Mouse (Mus musculus): ENCODE measurements around the gene Lrrc14b. TPM values are rescaled to one million over a fixed set of nuclear protein-coding genes. Genes with fewer than 3 reads are reported as not detected.

The Lrrc14b gene
- polyA plus RNA-seq, 1 experiment from 2014 or later = 6.6 TPM

GRCm38 (mm10) chr13:74363176-74363858, 488 bp downstream of the Lrrc14b start:
- WGBS = 52% methylated on average over 13 of the region's 13 CpGs
- Histone ChIP-seq H3K4me3 (ENCODE audit: control insufficient read depth in 1 of 2, insufficient read depth in 1 of 2, low read depth in 1 of 2, low read length in 2 of 2) (peak overlapping the region; percentile 35 to 46), H3K27me3 (ENCODE audit: control insufficient read depth, insufficient read depth, low read length) (no peaks in the 10 kb centered on the region), H3K27ac (replicated peaks in 1 of 2; ENCODE audit: control insufficient read depth in 1 of 2, insufficient read depth in 1 of 2, low read depth in 2 of 2, low read length in 2 of 2) (peak overlapping the region; percentile 94 to 95), H3K9ac (ENCODE audit: low read length) (peak overlapping the region; percentile 74), H3K36me3 (ENCODE audit: control insufficient read depth, insufficient read depth, low read length) (peaks cover 43% of the 10 kb centered on the region), H3K4me1 (ENCODE audit: control insufficient read depth in 2 of 2, insufficient read depth in 2 of 2, low read length in 2 of 2) (peaks cover 12 to 31% of the 10 kb centered on the region in 2 experiments), H3K4me2 (ENCODE audit: low read length) (peak overlapping the region; percentile 77), H3K9me3 (ENCODE audit: control insufficient read depth, low read length) (no peaks in the 10 kb centered on the region)
- ATAC-seq (ENCODE audit: insufficient number of reproducible peaks, insufficient read depth, low FRiP score, low read depth) = peak; percentile 58

DNA sequence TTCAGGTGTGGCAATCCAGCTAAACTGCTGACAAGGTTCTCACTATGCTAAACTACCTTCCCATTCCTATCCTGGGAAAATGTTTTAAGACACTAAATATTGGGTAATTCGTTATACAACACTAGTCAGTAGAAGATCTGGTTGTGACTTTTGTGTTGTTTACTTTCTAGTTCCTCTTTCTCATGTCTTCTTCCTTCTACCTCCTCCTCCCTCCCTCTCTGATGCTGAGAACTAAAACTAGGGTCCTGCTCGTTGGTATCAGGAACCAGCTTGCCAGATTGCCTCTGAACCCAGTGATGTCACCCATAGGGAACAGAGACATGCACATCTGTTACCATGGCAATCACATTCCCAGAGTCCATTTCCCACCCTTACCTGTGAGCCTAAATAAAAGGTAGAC, 1.6 kb downstream of the Lrrc14b start:
- WGBS = 68% methylated on average over 2 of the region's 2 CpGs
- H3K4me1 ChIP-seq (ENCODE audit: control insufficient read depth in 2 of 2, insufficient read depth in 2 of 2, low read length in 2 of 2) = peaks cover 12 to 31% of the 10 kb centered on the region in 2 experiments
- H3K27me3 ChIP-seq (ENCODE audit: control insufficient read depth, insufficient read depth, low read length) = no peaks in the 10 kb centered on the region
- no peak overlapping the region; a peak in 1 of 4 replicates for H3K27ac ChIP-seq (replicated peaks in 1 of 2; ENCODE audit: control insufficient read depth in 1 of 2, insufficient read depth in 1 of 2, low read depth in 2 of 2, low read length in 2 of 2)
- H3K4me2 ChIP-seq (ENCODE audit: low read length) = peak overlapping the region; percentile 77
- peaks cover 54% of the 10 kb centered on the region for H3K36me3 ChIP-seq (ENCODE audit: control insufficient read depth, insufficient read depth, low read length)
- H3K4me3 ChIP-seq (ENCODE audit: control insufficient read depth in 1 of 2, insufficient read depth in 1 of 2, low read depth in 1 of 2, low read length in 2 of 2) = no peak overlapping the region
- no peak for ATAC-seq (ENCODE audit: insufficient number of reproducible peaks, insufficient read depth, low FRiP score, low read depth)
- no peaks in the 10 kb centered on the region for H3K9me3 ChIP-seq (ENCODE audit: control insufficient read depth, low read length)
- no peak overlapping the region for H3K9ac ChIP-seq (ENCODE audit: low read length)

DNA sequence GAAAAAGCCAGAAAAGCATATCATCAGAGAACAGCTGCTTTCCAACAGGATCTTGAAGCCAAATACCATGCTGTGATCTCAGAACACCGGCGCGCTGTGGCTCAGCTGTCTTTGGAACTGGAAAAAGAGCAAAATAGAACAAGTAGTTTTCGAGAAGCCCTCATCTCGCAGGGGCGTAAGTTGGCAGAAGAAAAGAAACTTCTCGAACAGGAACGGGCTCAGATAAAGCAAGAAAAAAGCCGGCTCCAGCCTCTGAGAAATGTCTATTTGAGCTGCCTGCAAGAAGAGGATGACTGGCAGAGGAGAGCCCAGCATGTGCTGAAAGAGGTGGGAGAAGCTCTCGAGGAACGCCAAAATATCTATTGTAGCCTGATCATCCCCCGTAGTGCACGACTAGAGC, 7.3 kb downstream of the Lrrc14b start:
- no peak for ATAC-seq (ENCODE audit: insufficient number of reproducible peaks, insufficient read depth, low FRiP score, low read depth)
- 0 out of 4 replicates have a peak, but pooled peaks cover 0 to under 1% of the 10 kb centered on the region in 2 experiments for H3K4me1 ChIP-seq (ENCODE audit: control insufficient read depth in 2 of 2, insufficient read depth in 2 of 2, low read length in 2 of 2)
- H3K27me3 ChIP-seq (ENCODE audit: control insufficient read depth, insufficient read depth, low read length) = no peaks in the 10 kb centered on the region
- H3K9me3 ChIP-seq (ENCODE audit: control insufficient read depth, low read length) = no peaks in the 10 kb centered on the region
- H3K9ac ChIP-seq (ENCODE audit: low read length) = no peak overlapping the region
- no peak overlapping the region for H3K4me2 ChIP-seq (ENCODE audit: low read length)
- H3K4me3 ChIP-seq (ENCODE audit: control insufficient read depth in 1 of 2, insufficient read depth in 1 of 2, low read depth in 1 of 2, low read length in 2 of 2) = no peak overlapping the region
- H3K27ac ChIP-seq (replicated peaks in 1 of 2; ENCODE audit: control insufficient read depth in 1 of 2, insufficient read depth in 1 of 2, low read depth in 2 of 2, low read length in 2 of 2) = no peak overlapping the region
- peaks cover 81% of the 10 kb centered on the region for H3K36me3 ChIP-seq (ENCODE audit: control insufficient read depth, insufficient read depth, low read length)
- WGBS = 92% methylated on average over 13 of the region's 13 CpGs

GRCm38 (mm10) chr13:74350435-74350906, 13.3 kb downstream of the Lrrc14b start:
- Histone ChIP-seq H3K4me1 (ENCODE audit: control insufficient read depth in 2 of 2, insufficient read depth in 2 of 2, low read length in 2 of 2) (peaks cover 0 to 13% of the 10 kb centered on the region in 2 experiments; a peak in 2 of 4 replicates), H3K4me2 (ENCODE audit: low read length) (peak overlapping the region; percentile 84), H3K27me3 (ENCODE audit: control insufficient read depth, insufficient read depth, low read length) (no peaks in the 10 kb centered on the region), H3K9me3 (ENCODE audit: control insufficient read depth, low read length) (no peaks in the 10 kb centered on the region), H3K36me3 (ENCODE audit: control insufficient read depth, insufficient read depth, low read length) (peaks cover 21% of the 10 kb centered on the region), H3K27ac (replicated peaks in 1 of 2; ENCODE audit: control insufficient read depth in 1 of 2, insufficient read depth in 1 of 2, low read depth in 2 of 2, low read length in 2 of 2) (peak overlapping the region; percentile 68 to 94), H3K9ac (ENCODE audit: low read length) (peak overlapping the region; percentile 92), H3K4me3 (ENCODE audit: control insufficient read depth in 1 of 2, insufficient read depth in 1 of 2, low read depth in 1 of 2, low read length in 2 of 2) (peak overlapping the region; percentile 68 to 95)
- peak; percentile 51; the same call in 1 of the 2 replicates for ATAC-seq (ENCODE audit: insufficient number of reproducible peaks, insufficient read depth, low FRiP score, low read depth)
- 2% methylated on average over 15 of the region's 15 CpGs for WGBS

- peak; percentile 98 for ATAC-seq (ENCODE audit: insufficient number of reproducible peaks, insufficient read depth, low FRiP score, low read depth)
- H3K9me3 ChIP-seq (ENCODE audit: control insufficient read depth, low read length) = no peaks in the 10 kb centered on the region
- H3K9ac ChIP-seq (ENCODE audit: low read length) = peak within 1 kb of the TSS; percentile 92
- peak within 1 kb of the TSS; percentile 68 to 95 for H3K4me3 ChIP-seq (ENCODE audit: control insufficient read depth in 1 of 2, insufficient read depth in 1 of 2, low read depth in 1 of 2, low read length in 2 of 2)
- H3K27ac ChIP-seq (replicated peaks in 1 of 2; ENCODE audit: control insufficient read depth in 1 of 2, insufficient read depth in 1 of 2, low read depth in 2 of 2, low read length in 2 of 2) = peak within 1 kb of the TSS; percentile 94 to 95
- H3K4me2 ChIP-seq (ENCODE audit: low read length) = peak within 1 kb of the TSS; percentile 84
- under 1% methylated on average over 57 of the region's 57 CpGs for WGBS
- no peaks in the 10 kb centered on the region for H3K27me3 ChIP-seq (ENCODE audit: control insufficient read depth, insufficient read depth, low read length)
- peaks cover 22% of the 10 kb centered on the region for H3K36me3 ChIP-seq (ENCODE audit: control insufficient read depth, insufficient read depth, low read length)
- H3K4me1 ChIP-seq (ENCODE audit: control insufficient read depth in 2 of 2, insufficient read depth in 2 of 2, low read length in 2 of 2) = peaks cover 0 to 13% of the 10 kb centered on the region in 2 experiments; a peak in 2 of 4 replicates
Observed at GRCm38 (mm10) chr13:74349566-74350434, 14.0 kb downstream of the Lrrc14b start, which contains the start of the genes Sdha and Ccdc127. Sdha (minus strand) TSS chr13:74350280. Ccdc127 (plus strand) TSS chr13:74350309.

GRCm38 (mm10) chr13:74341036-74341435, 22.8 kb downstream of the Lrrc14b start:
- no peak overlapping the region for H3K4me3 ChIP-seq (ENCODE audit: control insufficient read depth in 1 of 2, insufficient read depth in 1 of 2, low read depth in 1 of 2, low read length in 2 of 2)
- no peak overlapping the region for H3K27ac ChIP-seq (replicated peaks in 1 of 2; ENCODE audit: control insufficient read depth in 1 of 2, insufficient read depth in 1 of 2, low read depth in 2 of 2, low read length in 2 of 2)
- no peak overlapping the region for H3K9ac ChIP-seq (ENCODE audit: low read length)
- H3K4me1 ChIP-seq (ENCODE audit: control insufficient read depth in 2 of 2, insufficient read depth in 2 of 2, low read length in 2 of 2) = no peaks in the 10 kb centered on the region
- 50% methylated on average over 3 of the region's 3 CpGs for WGBS
- H3K27me3 ChIP-seq (ENCODE audit: control insufficient read depth, insufficient read depth, low read length) = no peaks in the 10 kb centered on the region
- no peak for ATAC-seq (ENCODE audit: insufficient number of reproducible peaks, insufficient read depth, low FRiP score, low read depth)
- peaks cover 88% of the 10 kb centered on the region for H3K36me3 ChIP-seq (ENCODE audit: control insufficient read depth, insufficient read depth, low read length)
- no peak overlapping the region for H3K4me2 ChIP-seq (ENCODE audit: low read length)
- H3K9me3 ChIP-seq (ENCODE audit: control insufficient read depth, low read length) = no peaks in the 10 kb centered on the region

DNA sequence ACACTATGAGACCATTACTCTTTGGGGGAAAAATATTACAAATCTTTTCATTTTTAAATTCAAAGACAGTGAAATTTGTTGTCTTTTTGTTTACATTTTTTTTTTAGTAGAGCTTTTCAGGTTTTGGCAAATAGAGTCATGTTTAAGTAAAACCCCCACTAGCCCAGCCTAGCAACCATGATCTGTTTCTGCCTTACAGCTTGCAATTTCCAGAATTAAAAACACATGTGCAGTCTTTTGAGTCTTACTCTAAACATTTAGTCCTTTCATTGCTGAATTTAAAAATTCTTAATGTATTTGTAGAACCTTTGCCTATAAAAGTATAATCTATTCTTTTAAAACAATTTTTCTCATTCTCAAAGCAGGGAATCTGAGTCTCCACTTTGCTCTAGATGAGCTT, 34.5 kb downstream of the Lrrc14b start:
- Histone ChIP-seq H3K4me1 (ENCODE audit: control insufficient read depth in 2 of 2, insufficient read depth in 2 of 2, low read length in 2 of 2) (no peaks in the 10 kb centered on the region), H3K36me3 (ENCODE audit: control insufficient read depth, insufficient read depth, low read length) (peaks cover 87% of the 10 kb centered on the region), H3K4me3 (ENCODE audit: control insufficient read depth in 1 of 2, insufficient read depth in 1 of 2, low read depth in 1 of 2, low read length in 2 of 2) (no peak overlapping the region), H3K27ac (replicated peaks in 1 of 2; ENCODE audit: control insufficient read depth in 1 of 2, insufficient read depth in 1 of 2, low read depth in 2 of 2, low read length in 2 of 2) (no peak overlapping the region), H3K9me3 (ENCODE audit: control insufficient read depth, low read length) (no peaks in the 10 kb centered on the region), H3K4me2 (ENCODE audit: low read length) (no peak overlapping the region), H3K9ac (ENCODE audit: low read length) (no peak overlapping the region), H3K27me3 (ENCODE audit: control insufficient read depth, insufficient read depth, low read length) (no peaks in the 10 kb centered on the region)
- ATAC-seq (ENCODE audit: insufficient number of reproducible peaks, insufficient read depth, low FRiP score, low read depth) = no peak

Data from heart, embryonic 14.5 days (tissue).